Mouse (Mus musculus) heart, postnatal 0 days (tissue): ENCODE results near the gene Nfyb.

Experiments used
- CTCF ChIP-seq: IDR thresholded peaks from 2 replicates; pipeline ENCODE4 v1.5.1; 2016; ENCODE audit warnings: antibody characterized with exemption, control low read depth, low read depth
- EP300 ChIP-seq: IDR thresholded peaks from 2 replicates; pipeline ENCODE4 v1.6.1; 2016; ENCODE audit warnings: antibody characterized with exemption, low read depth

GRCm38 (mm10) chr10:82758878-82759277 lies 5.1 kb downstream of the Nfyb start:
- TF ChIP-seq CTCF (no peak), EP300 (no peak)
